Mouse (Mus musculus): ENCODE results near the gene Dennd2a. TPM values are rescaled to one million over a fixed set of nuclear protein-coding genes. Genes with fewer than 3 reads are reported as not detected.

The Dennd2a gene
- polyA plus RNA-seq (2017; shearing (Covaris generic)), result 1 to 10 TPM; 1.1 to 9.2 TPM

DNA sequence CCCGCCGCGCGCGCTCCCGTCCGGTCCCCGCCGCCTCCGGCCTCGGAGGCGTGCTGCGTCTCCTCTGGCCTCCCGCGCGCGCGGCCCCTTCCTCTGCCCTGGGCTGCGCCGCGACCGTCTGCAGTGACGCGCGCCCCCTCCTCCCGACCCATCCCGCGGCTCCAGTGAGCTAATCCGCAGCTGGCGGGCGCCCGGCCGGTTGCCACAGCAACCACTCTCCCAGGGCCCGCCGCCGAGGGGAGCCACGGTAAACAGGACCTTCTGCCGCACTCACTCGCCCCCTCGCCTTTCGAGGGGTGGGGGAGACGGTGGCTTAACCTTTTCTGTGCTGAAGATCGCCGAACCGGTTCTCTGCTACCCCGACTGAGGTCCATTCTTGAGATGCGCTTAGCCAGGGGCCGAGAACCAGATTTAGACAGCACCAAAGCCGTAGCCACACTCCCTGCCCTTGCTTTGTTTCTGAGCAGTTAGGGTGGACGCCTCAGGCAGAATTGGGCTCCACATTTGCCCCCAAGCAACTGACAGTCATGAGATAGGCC is at the start of gene Dennd2a:
Gene Dennd2a (minus strand): TSS at position 145 of the 539 bp plus-strand sequence.

DNA sequence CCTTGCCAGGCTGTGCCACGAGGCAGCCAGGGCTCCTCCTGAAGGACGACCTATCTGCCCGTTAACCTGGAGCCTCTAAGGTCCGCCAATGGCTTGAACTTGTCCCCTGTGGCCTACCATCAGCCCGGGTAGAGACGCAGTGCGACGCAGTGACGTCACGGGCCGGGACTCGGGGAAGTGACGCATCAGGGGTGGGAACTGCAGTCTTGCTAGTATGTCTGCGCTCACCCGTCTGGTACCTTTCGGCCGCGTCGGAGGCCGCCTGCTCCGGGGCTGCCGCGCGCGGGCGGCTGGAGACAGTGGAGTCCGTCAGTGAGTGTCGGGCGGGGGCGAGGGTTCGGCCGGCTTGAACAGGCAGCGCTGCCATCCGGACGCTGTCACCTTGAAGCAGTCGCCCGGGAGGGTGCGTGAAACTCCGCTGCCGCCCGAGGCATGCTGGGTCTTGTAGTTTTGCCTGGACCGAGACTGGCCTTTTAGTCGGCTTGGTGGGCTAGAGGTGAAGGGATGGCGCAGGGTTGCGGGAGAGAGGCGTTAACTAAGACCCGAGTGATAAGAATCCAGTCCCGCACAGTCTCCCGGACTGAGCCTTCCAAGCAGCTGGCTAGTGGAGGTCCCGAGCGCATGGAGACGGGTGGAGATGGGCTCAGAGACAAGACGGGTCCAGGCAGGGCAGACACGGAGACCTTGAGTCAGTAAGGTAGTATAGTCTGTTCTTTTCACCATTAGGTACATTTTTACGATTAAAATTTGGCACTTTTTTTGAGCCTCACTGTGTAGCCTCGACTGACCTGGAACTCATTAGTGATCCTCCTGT is 34.9 kb upstream of the Dennd2a start, which contains the start of gene Ndufb2:
Gene Ndufb2 (plus strand): TSS at position 174 of the 814 bp plus-strand sequence.

DNA sequence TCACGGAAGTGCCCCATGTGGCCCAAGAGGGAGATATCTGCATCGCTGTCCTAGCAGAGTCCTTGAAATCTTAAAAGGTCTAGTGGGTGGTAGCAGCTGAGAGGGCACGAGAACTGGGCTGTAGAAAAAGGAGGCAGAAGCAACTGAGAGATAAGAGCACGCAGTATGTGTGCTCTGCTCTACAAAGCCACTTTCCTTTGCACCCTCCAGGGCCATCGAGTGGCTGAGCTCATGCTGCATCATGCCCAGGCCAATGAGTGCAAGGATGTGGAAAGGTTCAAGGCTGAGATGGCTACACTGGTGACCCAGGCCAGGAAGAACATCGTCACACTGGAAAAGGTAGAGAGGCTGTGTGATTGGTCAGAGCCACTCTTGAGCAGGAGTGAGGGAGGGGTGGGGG is 27.9 kb upstream of the Dennd2a start, which contains the start of gene Gm42420:
Gene Gm42420 (plus strand): TSS at position 237 of the 400 bp plus-strand sequence.

DNA sequence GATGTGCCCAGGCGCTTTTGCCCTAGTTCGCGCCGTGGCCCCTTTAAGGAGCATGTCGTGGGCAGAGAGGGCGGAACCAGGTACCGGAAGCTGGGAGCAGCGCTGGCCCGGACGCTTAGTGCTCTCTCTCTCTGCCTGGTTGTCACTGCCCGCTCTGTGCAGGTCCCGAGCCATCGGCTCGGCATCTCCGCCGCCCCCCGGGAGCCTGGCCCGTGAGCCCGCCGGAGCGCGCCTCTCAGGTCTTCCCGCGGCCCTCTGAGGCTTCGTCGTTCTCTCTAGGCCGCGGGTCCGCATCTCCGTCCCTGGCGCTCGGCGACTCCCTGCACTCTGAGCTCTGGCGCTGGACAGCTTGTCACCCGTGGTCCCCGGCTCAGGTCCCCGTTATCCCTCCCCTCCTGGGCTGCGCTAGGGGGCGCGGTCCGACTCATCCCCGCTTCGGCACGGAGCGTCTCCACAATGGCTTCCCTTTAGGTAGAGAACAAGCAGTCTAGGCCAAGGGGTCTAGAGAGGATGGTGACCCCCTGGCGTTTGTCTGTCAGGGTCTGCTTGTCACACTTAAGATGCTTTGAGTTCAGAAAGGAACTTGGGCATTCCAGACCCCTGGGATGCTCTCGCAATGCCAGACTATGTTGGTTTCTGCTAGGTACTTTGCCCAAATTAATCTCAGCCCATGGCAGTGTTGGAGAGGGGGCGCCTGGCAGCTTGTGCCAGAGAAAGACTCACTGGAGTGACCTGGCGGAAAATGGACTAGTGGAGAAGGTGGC is 16.3 kb upstream of the Dennd2a start, which contains the start of gene Adck2:
Gene Adck2 (plus strand): TSS at position 83 of the 764 bp plus-strand sequence.

DNA sequence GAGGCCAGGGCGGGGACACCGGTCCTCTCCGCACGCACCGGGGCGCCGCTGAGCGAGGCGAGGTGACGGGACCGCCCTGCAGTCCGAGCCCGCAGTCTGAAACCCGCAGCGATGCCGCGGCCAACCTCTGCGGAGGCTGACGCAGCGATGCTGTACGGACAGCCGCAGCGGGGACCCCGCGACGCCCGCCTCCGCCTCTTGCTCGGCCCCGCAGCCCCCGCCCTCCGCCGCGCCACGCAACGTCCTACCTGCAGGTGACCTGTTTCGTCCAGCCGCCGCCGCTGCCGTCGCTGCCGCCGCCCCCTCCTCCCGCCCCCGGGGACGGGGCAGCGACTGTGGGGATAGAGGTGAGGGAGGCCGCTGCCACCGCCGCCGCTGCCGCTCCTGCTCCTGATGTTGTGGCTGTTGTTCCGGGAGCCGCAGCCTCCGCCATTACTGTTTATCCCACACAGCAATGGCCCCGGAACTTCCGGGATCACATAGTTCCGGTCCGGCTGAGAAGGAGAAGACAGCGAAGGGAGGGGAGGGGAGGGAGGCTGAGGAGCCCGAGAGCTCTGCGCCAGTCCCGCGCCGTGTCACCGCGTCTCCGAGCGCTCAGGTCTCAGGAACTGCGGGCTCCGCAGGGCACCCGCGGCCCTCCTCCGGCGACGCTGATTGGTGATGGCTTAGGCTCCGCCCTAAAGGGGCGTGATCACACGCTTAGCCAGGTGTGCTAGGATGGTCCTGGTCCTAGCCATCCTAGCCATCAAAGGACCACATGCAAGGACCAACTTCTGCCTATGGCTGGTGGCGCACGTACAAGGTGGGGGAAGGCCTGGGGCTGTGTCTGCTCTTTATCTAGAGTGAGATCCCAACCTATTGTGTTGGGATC is 137.6 kb downstream of the Dennd2a start, which contains the start of gene Mkrn1:
Gene Mkrn1 (minus strand): TSS at position 612 of the 871 bp plus-strand sequence.

Other genes starting within 250 kb of the Dennd2a start
- 10 to 100 TPM; 42.7 to 52.3 TPM for gene Slc37a3, start 180.2 kb downstream of the Dennd2a start, polyA plus RNA-seq (2017; shearing (Covaris generic))
- 10 to 100 TPM; 49.2 to 49.3 TPM for gene Rab19, start 176.7 kb downstream of the Dennd2a start, polyA plus RNA-seq (2017; shearing (Covaris generic))
- 100 to 1,000 TPM; 163 to 167 TPM for gene Mkrn1, start 137.4 kb downstream of the Dennd2a start, polyA plus RNA-seq (2017; shearing (Covaris generic))
- 10 to 100 TPM; 65.6 to 81.4 TPM for gene Adck2, start 16.0 kb upstream of the Dennd2a start, polyA plus RNA-seq (2017; shearing (Covaris generic))
- gene Gm42420, start 27.9 kb upstream of the Dennd2a start, polyA plus RNA-seq (2017; shearing (Covaris generic)), result 1 to 10 TPM; 2.5 to 3.3 TPM
- 100 to 1,000 TPM; 103 to 113 TPM for gene Ndufb2, start 34.7 kb upstream of the Dennd2a start, polyA plus RNA-seq (2017; shearing (Covaris generic))
- gene Braf, start 167.6 kb upstream of the Dennd2a start, polyA plus RNA-seq (2017; shearing (Covaris generic)), result 10 to 100 TPM; 11.6 to 14.0 TPM